Comparison of ENCODE assay signal across 8 mouse cellular contexts in genomic region chr1:60272471-60272870, GRCm38 (mm10).
DNase-seq lines count a peak whose midpoint lies in the region; ATAC-seq and TF ChIP-seq lines count a peak whose summit lies in the region.

No protein-coding gene starts in this region.

- no peak for ATAC-seq in embryonic facial prominence, embryonic 11.5 days (replicated peaks; ENCODE audit: insufficient number of reproducible peaks, low FRiP score, low TSS enrichment, low read depth)
- no peak for ATAC-seq in forebrain, embryonic 12.5 days (ENCODE audit: low FRiP score)

- peak; percentile 48 for TF ChIP-seq CTCF in left cerebral cortex, adult 2 months (IDR thresholded peaks at IDR 0.05)

- no peak overlapping the region for H3K4me3 ChIP-seq in embryonic facial prominence, embryonic 11.5 days (ENCODE audit: low read depth, low read length)
- no peak overlapping the region for H3K4me3 ChIP-seq in embryonic facial prominence, embryonic 10.5 days
- no peak overlapping the region for H3K4me3 ChIP-seq in left cerebral cortex, adult 2 months
- no peak overlapping the region for H3K4me3 ChIP-seq in forebrain, embryonic 12.5 days (replicated peaks)

- H3K36me3 ChIP-seq in embryonic facial prominence, embryonic 11.5 days (replicated peaks; ENCODE audit: control insufficient read depth, insufficient read depth, low read depth, low read length), result no peaks in the 10 kb centered on the region
- peaks cover 43% of the 10 kb centered on the region for H3K36me3 ChIP-seq in embryonic facial prominence, embryonic 10.5 days (replicated peaks)
- peaks cover 3% of the 10 kb centered on the region for H3K36me3 ChIP-seq in forebrain, embryonic 12.5 days (replicated peaks)

- H3K9ac ChIP-seq in embryonic facial prominence, embryonic 11.5 days (replicated peaks; ENCODE audit: low read length), result no peak overlapping the region
- no peak overlapping the region for H3K9ac ChIP-seq in forebrain, embryonic 12.5 days

- H3K27ac ChIP-seq in embryonic facial prominence, embryonic 11.5 days (replicated peaks; ENCODE audit: low read depth, low read length), result no peak overlapping the region
- no peak overlapping the region for H3K27ac ChIP-seq in embryonic facial prominence, embryonic 10.5 days (replicated peaks)
- H3K27ac ChIP-seq in left cerebral cortex, adult 2 months, result no peak overlapping the region
- H3K27ac ChIP-seq in forebrain, embryonic 12.5 days, result no peak overlapping the region

- no peak overlapping the region for H3K4me2 ChIP-seq in embryonic facial prominence, embryonic 11.5 days (ENCODE audit: low read depth, low read length)
- H3K4me2 ChIP-seq in forebrain, embryonic 12.5 days, result no peak overlapping the region

- H3K4me1 ChIP-seq in embryonic facial prominence, embryonic 11.5 days (ENCODE audit: control insufficient read depth, insufficient read depth, low read length), result no peaks in the 10 kb centered on the region
- H3K4me1 ChIP-seq in embryonic facial prominence, embryonic 10.5 days, result no peaks in the 10 kb centered on the region
- no peaks in the 10 kb centered on the region for H3K4me1 ChIP-seq in forebrain, embryonic 12.5 days

- no peaks in the 10 kb centered on the region for H3K27me3 ChIP-seq in embryonic facial prominence, embryonic 11.5 days (ENCODE audit: control insufficient read depth, insufficient read depth, low read length)
- H3K27me3 ChIP-seq in embryonic facial prominence, embryonic 10.5 days (replicated peaks; ENCODE audit: low read depth, poor library complexity, severe bottlenecking), result no peaks in the 10 kb centered on the region
- H3K27me3 ChIP-seq in forebrain, embryonic 12.5 days, result no peaks in the 10 kb centered on the region

- H3K9me3 ChIP-seq in embryonic facial prominence, embryonic 11.5 days (replicated peaks; ENCODE audit: control insufficient read depth, low read length), result no peaks in the 10 kb centered on the region
- H3K9me3 ChIP-seq in embryonic facial prominence, embryonic 10.5 days, result no peaks in the 10 kb centered on the region
- no peaks in the 10 kb centered on the region for H3K9me3 ChIP-seq in forebrain, embryonic 12.5 days

- peak; percentile 19 for DNase-seq in embryonic facial prominence, embryonic 11.5 days (ENCODE audit: low spot score)
- no peak for DNase-seq in embryonic facial prominence, embryonic 10.5 days (ENCODE audit: low spot score)
- DNase-seq in left cerebral cortex, adult 2 months (ENCODE audit: extremely low spot score in 1 of 2, low spot score in 2 of 2), result no peak
- DNase-seq in left cerebral cortex, adult 9 months (ENCODE audit: low spot score in 2 of 2), result no peak
- DNase-seq in NIH3T3 (ENCODE audit: low read depth), result peak; percentile 66
- peak; percentile 53 for DNase-seq in naive thymus-derived CD4-positive, alpha-beta T cell, adult 2 months (ENCODE audit: low read depth)
- no peak for DNase-seq in spleen, postnatal 4 days (ENCODE audit: low spot score in 2 of 2)

- intact Hi-C loops in left cerebral cortex, adult 2 months (cut with DNase I), result loop anchor here (5.0 kb wide), 1 partner anchor 690 kb away; no protein-coding TSS in a partner anchor

- 72% methylated on average over 2 of the region's 2 CpGs for WGBS in embryonic facial prominence, embryonic 11.5 days
- WGBS in embryonic facial prominence, embryonic 10.5 days, result 77% methylated on average over 2 of the region's 2 CpGs
- WGBS in forebrain, embryonic 12.5 days, result 81% methylated on average over 2 of the region's 2 CpGs

Comparison
In these comparisons a context has a peak if more than half of its experiments do, and no peak if none do; other contexts are left out.
1. DNase-seq: peak in embryonic facial prominence, embryonic 11.5 days (single experiment), NIH3T3 (single experiment) and naive thymus-derived CD4-positive, alpha-beta T cell, adult 2 months (single experiment); none in embryonic facial prominence, embryonic 10.5 days (single experiment), left cerebral cortex, adult 2 months (0 of 2), left cerebral cortex, adult 9 months (0 of 2) and spleen, postnatal 4 days (0 of 2).